Mouse (Mus musculus) bone marrow macrophage, adult 2 months (primary cell): Measurements from ENCODE around the gene Rilp.

Source experiments
- CTCF ChIP-seq: IDR thresholded peaks from 2 replicates; pipeline ENCODE4 v1.5.1; 2012; ENCODE audit warnings: low read depth, mild to moderate bottlenecking, low read length, moderate library complexity
- POLR2A ChIP-seq: IDR thresholded peaks from 2 replicates; pipeline ENCODE4 v1.6.1; 2012; ENCODE audit warnings: mild to moderate bottlenecking, low read depth, low read length, borderline replicate concordance

- no peak for TF ChIP-seq POLR2A
- TF ChIP-seq CTCF, result no peak
Observed at GRCm38 (mm10) chr11:75535106-75535795, 25.4 kb downstream of the Rilp start.
